30 mouse cellular contexts compared by ENCODE assay signal in the genomic region with DNA sequence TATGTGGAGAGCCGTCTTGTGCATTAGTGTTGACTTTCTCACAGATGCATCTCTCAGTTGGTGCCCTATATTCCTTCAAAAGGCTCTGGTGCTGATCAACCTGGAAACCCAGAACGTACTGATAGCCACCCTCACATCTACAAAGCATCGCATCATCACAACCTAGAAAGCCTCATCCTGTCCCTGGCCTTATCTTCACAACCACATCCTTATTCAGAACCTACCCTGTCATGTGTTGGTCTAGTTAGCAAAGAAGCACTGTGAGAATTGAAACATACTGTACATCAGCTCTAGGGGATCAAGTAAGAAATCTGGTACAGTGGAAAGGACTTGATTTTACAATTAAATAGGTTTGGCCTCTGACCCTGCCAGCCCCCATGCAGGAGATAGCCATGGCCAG. TPM values are rescaled to one million over a fixed set of nuclear protein-coding genes. Genes with fewer than 3 reads are reported as not detected.
A peak's percentile ranks its signal among the peaks of the same experiment; 100 is the strongest.
DNase-seq lines count a peak whose midpoint lies in the region; ATAC-seq and TF ChIP-seq lines count a peak whose summit lies in the region.
"Had no signal": no experiment of that assay in that cellular context is flagged by ENCODE, and none has a peak within 500 bp of the region (broad histone marks: within the 10 kb centered on the region; RNA-seq: fewer than 3 reads in every experiment).

No protein-coding gene starts in this region.

- no peaks in the 10 kb centered on the region for H3K9me3 ChIP-seq in midbrain, embryonic 15.5 days
- H3K9me3 ChIP-seq: embryonic facial prominence, embryonic 12.5 days; kidney, embryonic 15.5 days; limb, embryonic 12.5 days; liver, embryonic 12.5 days; megakaryocyte, embryonic 14.5 days; midbrain, embryonic 13.5 days had no signal

- no peak overlapping the region for H3K9ac ChIP-seq in midbrain, embryonic 15.5 days
- H3K9ac ChIP-seq: embryonic facial prominence, embryonic 12.5 days; forebrain, postnatal 0 days; kidney, embryonic 15.5 days; limb, embryonic 12.5 days; liver, embryonic 12.5 days; midbrain, embryonic 13.5 days had no signal

- no peak overlapping the region for H3K4me2 ChIP-seq in midbrain, embryonic 15.5 days
- H3K4me2 ChIP-seq: embryonic facial prominence, embryonic 12.5 days; heart, embryonic 11.5 days; kidney, embryonic 15.5 days; limb, embryonic 12.5 days; liver, embryonic 12.5 days; midbrain, embryonic 13.5 days had no signal

- no peak for TF ChIP-seq POLR2A in spleen, adult 2 months (IDR thresholded peaks at IDR 0.05; ENCODE audit: low read depth, low read length)

- H3K27ac ChIP-seq in spleen, adult 2 months (ENCODE audit: insufficient read depth, low read length) = peak overlapping the region; percentile 50; the same call in 1 of the 2 replicates
- H3K27ac ChIP-seq in midbrain, embryonic 15.5 days = no peak overlapping the region
- H3K27ac ChIP-seq: embryonic facial prominence, embryonic 12.5 days; kidney, embryonic 15.5 days; limb, embryonic 12.5 days; liver, embryonic 12.5 days; midbrain, embryonic 13.5 days had no signal

- TF ChIP-seq CTCF in spleen, adult 2 months (IDR thresholded peaks at IDR 0.05; ENCODE audit: extremely low read depth, insufficient read depth, insufficient read length, insufficient replicate concordance) = no peak

- WGBS in spleen, adult 2 months = 68% methylated on average over 3 of the region's 3 CpGs
- 95% methylated on average over 3 of the region's 3 CpGs for WGBS in midbrain, embryonic 15.5 days

- no peak overlapping the region for H3K4me3 ChIP-seq in spleen, adult 2 months (ENCODE audit: extremely low read depth, insufficient read depth, insufficient read length)
- H3K4me3 ChIP-seq in midbrain, embryonic 15.5 days = no peak overlapping the region
- H3K4me3 ChIP-seq: embryonic facial prominence, embryonic 12.5 days; kidney, embryonic 15.5 days; limb, embryonic 12.5 days; liver, embryonic 12.5 days; midbrain, embryonic 13.5 days; myocyte had no signal

- peaks cover 28% of the 10 kb centered on the region for H3K36me3 ChIP-seq in spleen, adult 2 months (ENCODE audit: control insufficient read depth, insufficient read depth, low read length)
- H3K36me3 ChIP-seq in midbrain, embryonic 15.5 days (replicated peaks) = peaks cover 62% of the 10 kb centered on the region

- no peak for DNase-seq in spleen, adult 2 months (ENCODE audit: low read depth in 1 of 2, low spot score in 2 of 2)
- no peak for DNase-seq in spleen, postnatal 10 days (ENCODE audit: low spot score in 2 of 2)
- DNase-seq in MEL-GATA-1-ER (ENCODE audit: extremely low read depth, low read depth) = peak; percentile 52
- DNase-seq in gastrocnemius, adult 8-10 months (ENCODE audit: low spot score in 2 of 2) = no peak
- DNase-seq in right cerebral cortex, adult 2 months (ENCODE audit: low spot score in 2 of 2) = no peak
- DNase-seq: adrenal gland, adult 8-10 months; B cell, adult 2 months; cerebellum, adult 11-12 months; cerebellum, postnatal 14 days; forebrain, postnatal 0 days; kidney, postnatal 36 days; lung, adult 2 months; lung, postnatal 14 days; right cerebral cortex, postnatal 25 days; thymus, adult 18-20 months had no signal

- no peaks in the 10 kb centered on the region for H3K27me3 ChIP-seq in spleen, adult 2 months (ENCODE audit: control insufficient read depth, insufficient read depth, low read length)
- H3K27me3 ChIP-seq in midbrain, embryonic 15.5 days (replicated peaks) = no peaks in the 10 kb centered on the region
- H3K27me3 ChIP-seq: embryonic facial prominence, embryonic 12.5 days; kidney, embryonic 15.5 days; limb, embryonic 12.5 days; liver, embryonic 12.5 days; megakaryocyte, embryonic 14.5 days; midbrain, embryonic 13.5 days had no signal

- H3K4me1 ChIP-seq in spleen, adult 2 months (ENCODE audit: control insufficient read depth, insufficient read depth, insufficient read length) = no peaks in the 10 kb centered on the region
- no peaks in the 10 kb centered on the region for H3K4me1 ChIP-seq in midbrain, embryonic 15.5 days
- H3K4me1 ChIP-seq: embryonic facial prominence, embryonic 12.5 days; kidney, embryonic 15.5 days; limb, embryonic 12.5 days; midbrain, embryonic 13.5 days had no signal

- peak; percentile 73; the same call in 1 of the 2 replicates for ATAC-seq in megakaryocyte, adult 5-6 weeks (ENCODE audit: poor library complexity, severe bottlenecking)
- no peak for ATAC-seq in midbrain, embryonic 15.5 days (replicated peaks)
- ATAC-seq: forebrain, postnatal 0 days; hindbrain, embryonic 16.5 days; intestine, postnatal 0 days; liver, embryonic 12.5 days; midbrain, embryonic 13.5 days had no signal

RNA-seq across cellular contexts. Expression of a gene that starts 23.8 kb away (rescaled TPM):
- 0.77 and 1.3 TPM in 2 replicates for polyA plus RNA-seq in spleen, adult 2 months (2012; rRNA removed)
- total RNA-seq in megakaryocyte, adult 5-6 weeks (2015) = 0.07 TPM in 2 replicates
- total RNA-seq in megakaryocyte, adult 5-6 weeks (2017) = 0.45 TPM in 1 of 2 replicates, not detected in the other
- 100 to 1,000 TPM in 2 of 4 experiments, 10 to 100 TPM in 2; 88.7 to 109 (median 102) TPM for total RNA-seq in gastrocnemius, adult 8-10 months (2022)
- polyA plus RNA-seq in midbrain, embryonic 15.5 days (2015; fragmentation: Nextera tagmentation; extraction: Ambion mirVana) = not detected in 2 replicates
- total RNA-seq: hematopoietic stem cell, adult 5-6 weeks; neutrophil, adult 5-6 weeks had no signal
- polyA plus RNA-seq: embryonic facial prominence, embryonic 12.5 days; forebrain, embryonic 11.5 days; forebrain, postnatal 0 days; heart, embryonic 11.5 days; intestine, postnatal 0 days; limb, embryonic 12.5 days; midbrain, embryonic 13.5 days had no signal

RNA-seq across cellular contexts. Expression of a gene that starts 44.2 kb away (rescaled TPM):
- 991 and 1,064 TPM in 2 replicates for polyA plus RNA-seq in spleen, adult 2 months (2012; rRNA removed)
- 702 and 742 TPM in 2 replicates for total RNA-seq in megakaryocyte, adult 5-6 weeks (2015)
- total RNA-seq in megakaryocyte, adult 5-6 weeks (2017) = 316 and 332 TPM in 2 replicates
- 10 to 100 TPM in 2 of 4 experiments, 1 to 10 TPM in 2; 6.3 to 15.0 (median 12.0) TPM for total RNA-seq in gastrocnemius, adult 8-10 months (2022)
- polyA plus RNA-seq in midbrain, embryonic 15.5 days (2015; fragmentation: Nextera tagmentation; extraction: Ambion mirVana) = 57.2 and 61.6 TPM in 2 replicates

Comparison
In these comparisons a context has a peak if more than half of its experiments do, and no peak if none do; other contexts are left out.
1. RNA of a gene that starts 23.8 kb away (total RNA-seq): 88.7 to 109 TPM in gastrocnemius, adult 8-10 months; 0.07 to 0.45 TPM in megakaryocyte, adult 5-6 weeks; every median in the first group is over 10 times any median in the second.
2. RNA of a gene that starts 44.2 kb away (total RNA-seq): 316 to 742 TPM in megakaryocyte, adult 5-6 weeks; 6.3 to 15.0 TPM in gastrocnemius, adult 8-10 months; every median in the first group is over 10 times any median in the second.